Mouse (Mus musculus) liver, embryonic 16.5 days (tissue): Measurements from ENCODE around the gene Gna14. TPM values are rescaled to one million over a fixed set of nuclear protein-coding genes. Genes with fewer than 3 reads are reported as not detected.
A peak's percentile ranks its signal among the peaks of the same experiment; 100 is the strongest.

Experiments used
- ATAC-seq: fragments of 200-750 bp; cut with Nextera tagmentation; 2 replicates; pipeline ENCODE4 v1.8.0; 2017; ENCODE audit warnings: low read depth, mild to moderate bottlenecking, moderate number of reproducible peaks, moderate library complexity
- H3K27ac ChIP-seq: fragments of 300-500 bp; sonication (generic); 2 replicates; pipeline ENCODE4 v1.5.1; 2014; ENCODE audit warnings: mild to moderate bottlenecking, low read length
- H3K27me3 ChIP-seq: fragments of 300-500 bp; sonication (generic); 2 replicates; pipeline ENCODE4 v1.6.1; 2014; ENCODE audit warnings: low read depth, low read length, mixed read lengths; ENCODE audit not compliant: control insufficient read depth, insufficient read depth
- H3K36me3 ChIP-seq: fragments of 300-500 bp; sonication (generic); 2 replicates; pipeline ENCODE4 v1.6.1; 2014; ENCODE audit warnings: mild to moderate bottlenecking; ENCODE audit not compliant: control insufficient read depth, insufficient read depth
- H3K4me1 ChIP-seq: fragments of 300-500 bp; sonication (generic); 2 replicates; pipeline ENCODE4 v1.6.1; 2014; ENCODE audit warnings: low read depth, low read length, mixed read lengths; ENCODE audit not compliant: control insufficient read depth
- H3K4me2 ChIP-seq: fragments of 300-500 bp; sonication (generic); 2 replicates; pipeline ENCODE4 v1.6.1; 2014; ENCODE audit warnings: low read depth, low read length, mixed read lengths
- H3K4me3 ChIP-seq: fragments of 300-500 bp; sonication (generic); 2 replicates; pipeline ENCODE4 v1.5.1; 2014; ENCODE audit warnings: low read depth, mild to moderate bottlenecking, low read length
- H3K9ac ChIP-seq: fragments of 300-500 bp; sonication (generic); 2 replicates; pipeline ENCODE4 v1.6.1; 2014; ENCODE audit warnings: low read depth, low read length
- H3K9me3 ChIP-seq: fragments of 300-500 bp; sonication (generic); replicated peaks from 2 replicates; pipeline ENCODE4 v1.6.1; 2016; ENCODE audit warnings: low read length; ENCODE audit not compliant: control insufficient read depth
- WGBS: fragments of 180-500 bp; shearing (Covaris S2); extraction: QIAGEN DNeasy Blood & Tissue Kit; methylation state at CpG from one replicate; pipeline ENCODE4 v1.1.7; 2014; ENCODE audit not compliant: insufficient replicate concordance; 5-methylcytosine and 5-hydroxymethylcytosine counted together
- polyA plus RNA-seq: library from polyadenylated mRNA; unstranded; fragments of >200 nt; fragmentation: Nextera tagmentation; extraction: Ambion mirVana; gene quantifications from 2 replicates; pipeline ENCODE4 v1.2.1, GENCODE M21; 2015

The Gna14 gene
- polyA plus RNA-seq, 1 experiment from 2014 or later: 0.72 TPM

- H3K27ac ChIP-seq: no peak overlapping the region
- no peak overlapping the region for H3K4me3 ChIP-seq
- 79% methylated on average over 6 of the region's 6 CpGs for WGBS
- ATAC-seq: no peak
- H3K4me1 ChIP-seq: no peaks in the 10 kb centered on the region
- no peaks in the 10 kb centered on the region for H3K27me3 ChIP-seq
- no peaks in the 10 kb centered on the region for H3K9me3 ChIP-seq
- H3K9ac ChIP-seq: no peak overlapping the region
- no peak overlapping the region for H3K4me2 ChIP-seq
- H3K36me3 ChIP-seq: no peaks in the 10 kb centered on the region
Observed at GRCm38 (mm10) chr19:16607634-16608033, 172.1 kb downstream of the Gna14 start.

GRCm38 (mm10) chr19:16623154-16623553 is 187.6 kb downstream of the Gna14 start:
- H3K9ac ChIP-seq: no peak overlapping the region
- no peaks in the 10 kb centered on the region for H3K36me3 ChIP-seq
- H3K27me3 ChIP-seq: no peaks in the 10 kb centered on the region
- no peaks in the 10 kb centered on the region; the same call in 1 of the 2 replicates for H3K4me1 ChIP-seq
- no peak overlapping the region for H3K4me3 ChIP-seq
- H3K4me2 ChIP-seq: no peak overlapping the region
- ATAC-seq: no peak
- H3K9me3 ChIP-seq: no peaks in the 10 kb centered on the region
- H3K27ac ChIP-seq: no peak overlapping the region
- WGBS: 56% methylated on average over 4 of the region's 4 CpGs

- no peak overlapping the region for H3K4me3 ChIP-seq
- no peaks in the 10 kb centered on the region for H3K36me3 ChIP-seq
- no peaks in the 10 kb centered on the region for H3K9me3 ChIP-seq
- H3K27ac ChIP-seq: no peak overlapping the region
- no peaks in the 10 kb centered on the region for H3K27me3 ChIP-seq
- H3K9ac ChIP-seq: no peak overlapping the region
- no peaks in the 10 kb centered on the region; the same call in 1 of the 2 replicates for H3K4me1 ChIP-seq
- H3K4me2 ChIP-seq: no peak overlapping the region
- no peak for ATAC-seq
Observed at GRCm38 (mm10) chr19:16624994-16625393, 189.4 kb downstream of the Gna14 start.

- Histone ChIP-seq H3K27ac (no peak overlapping the region), H3K4me1 (no peaks in the 10 kb centered on the region; the same call in 1 of the 2 replicates), H3K9me3 (no peaks in the 10 kb centered on the region), H3K4me2 (peak overlapping the region; percentile 15; the same call in 1 of the 2 replicates), H3K36me3 (no peaks in the 10 kb centered on the region), H3K27me3 (no peaks in the 10 kb centered on the region), H3K9ac (no peak overlapping the region), H3K4me3 (no peak overlapping the region)
- WGBS: 29% methylated on average over 14 of the region's 14 CpGs
- peak; percentile 93 for ATAC-seq
Observed at GRCm38 (mm10) chr19:16625610-16626395, 190.2 kb downstream of the Gna14 start.
